Mouse (Mus musculus) 416B (cell line): ENCODE results near the gene Fam185a.

Source experiments
- DNase-seq: peaks from one replicate; pipeline ENCODE4 v3.0.0; 2011; ENCODE audit warnings: low read depth

Gene Fam185a

DNA sequence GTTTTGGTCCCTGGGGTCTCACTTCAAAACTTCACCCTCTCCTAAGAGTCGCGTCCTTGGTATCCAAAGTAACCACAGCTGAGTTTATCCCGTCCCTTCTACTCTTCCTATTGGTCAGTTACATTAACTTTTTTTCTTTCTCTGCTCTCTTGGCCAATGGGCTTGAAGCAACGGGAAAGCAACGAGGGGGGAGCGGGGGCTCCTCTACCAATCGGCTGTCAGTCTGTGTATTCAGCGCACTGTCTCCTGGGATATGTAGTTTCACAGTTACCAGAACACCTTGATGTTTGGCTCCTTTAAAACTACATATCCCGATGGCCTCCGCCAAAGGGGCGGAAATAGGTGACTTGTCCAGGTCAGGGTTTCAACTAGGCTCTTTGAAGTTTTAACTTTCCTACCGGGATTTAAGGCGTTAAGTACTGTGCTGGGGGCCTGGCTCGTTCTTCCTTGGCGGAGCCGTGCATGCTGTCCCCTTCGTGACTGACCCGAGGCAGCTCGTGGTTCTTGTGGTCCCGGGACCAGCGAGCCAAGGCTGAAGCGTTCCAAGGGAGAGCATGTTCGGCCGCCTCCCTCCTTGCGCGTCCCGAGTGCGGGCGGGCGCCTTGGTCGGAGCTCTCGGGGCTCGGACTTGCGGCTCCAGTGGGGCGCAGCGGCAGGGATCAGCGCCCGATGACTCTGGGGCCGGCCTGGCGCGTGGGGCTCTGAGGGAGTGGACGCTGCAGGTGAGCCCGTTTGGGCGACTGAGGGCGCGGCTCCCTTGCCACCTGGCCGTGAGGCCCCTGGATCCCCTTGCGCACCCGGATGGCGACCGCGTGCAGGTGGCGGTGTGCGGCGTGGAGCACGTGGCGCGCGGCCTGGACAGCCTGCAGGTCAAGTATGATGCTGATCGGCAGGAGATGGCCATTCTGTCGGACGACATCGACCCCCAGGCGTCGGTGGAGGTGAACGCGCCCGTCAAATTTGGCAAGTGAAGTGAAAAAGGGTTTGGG is at the start of gene Fam185a, which contains the start of gene Ccdc146:
TSS of gene Fam185a (plus strand) at position 345 of the 989 bp plus-strand sequence.
TSS of gene Ccdc146 (minus strand) at position 64 of the 989 bp plus-strand sequence.
- peak; percentile 99 for DNase-seq

GRCm38 (mm10) chr5:21376935-21377334 is 47.8 kb upstream of the Fam185a start:
- DNase-seq, result no peak

- DNase-seq, result peak; percentile 27
Observed at GRCm38 (mm10) chr5:21378397-21378796, 46.4 kb upstream of the Fam185a start.

DNA sequence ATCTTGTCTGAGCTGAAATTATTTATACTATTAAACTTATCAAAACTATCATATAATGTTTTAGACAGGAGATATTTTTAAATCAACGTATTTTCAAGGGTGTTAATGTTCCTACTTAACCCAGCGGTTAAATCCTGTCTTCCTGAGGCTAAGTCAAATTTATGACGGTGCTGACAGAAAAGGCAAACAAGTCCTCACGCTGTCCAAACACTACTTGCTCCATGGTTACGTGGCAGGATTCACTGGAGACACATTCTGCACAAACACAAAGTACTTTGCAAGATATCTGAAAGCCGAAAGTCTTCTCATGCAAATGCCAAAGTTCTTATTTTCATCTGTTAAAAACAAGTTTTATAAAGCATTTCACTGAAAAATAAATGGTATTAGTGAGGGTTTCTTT is 42.8 kb upstream of the Fam185a start:
- DNase-seq, result no peak

DNA sequence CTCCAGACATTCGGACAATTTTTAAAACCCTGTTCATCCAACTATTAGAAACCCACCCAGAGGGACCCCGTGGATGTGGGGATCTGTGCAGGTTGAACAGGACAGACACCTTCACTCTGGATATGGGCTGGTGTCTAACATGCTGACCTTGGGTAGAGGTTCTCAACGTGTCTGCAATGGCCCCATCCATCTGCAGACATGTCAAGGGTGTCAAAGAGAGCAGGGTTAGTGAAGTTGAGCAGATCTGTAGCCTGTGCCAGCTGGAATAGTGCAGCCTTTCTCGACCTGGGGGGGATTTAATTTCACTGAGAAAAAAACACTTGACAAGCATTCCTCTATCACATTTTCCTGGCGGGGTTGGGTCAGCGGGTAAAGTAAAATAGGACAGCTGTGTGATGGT is 42.1 kb upstream of the Fam185a start:
- DNase-seq, result no peak

DNA sequence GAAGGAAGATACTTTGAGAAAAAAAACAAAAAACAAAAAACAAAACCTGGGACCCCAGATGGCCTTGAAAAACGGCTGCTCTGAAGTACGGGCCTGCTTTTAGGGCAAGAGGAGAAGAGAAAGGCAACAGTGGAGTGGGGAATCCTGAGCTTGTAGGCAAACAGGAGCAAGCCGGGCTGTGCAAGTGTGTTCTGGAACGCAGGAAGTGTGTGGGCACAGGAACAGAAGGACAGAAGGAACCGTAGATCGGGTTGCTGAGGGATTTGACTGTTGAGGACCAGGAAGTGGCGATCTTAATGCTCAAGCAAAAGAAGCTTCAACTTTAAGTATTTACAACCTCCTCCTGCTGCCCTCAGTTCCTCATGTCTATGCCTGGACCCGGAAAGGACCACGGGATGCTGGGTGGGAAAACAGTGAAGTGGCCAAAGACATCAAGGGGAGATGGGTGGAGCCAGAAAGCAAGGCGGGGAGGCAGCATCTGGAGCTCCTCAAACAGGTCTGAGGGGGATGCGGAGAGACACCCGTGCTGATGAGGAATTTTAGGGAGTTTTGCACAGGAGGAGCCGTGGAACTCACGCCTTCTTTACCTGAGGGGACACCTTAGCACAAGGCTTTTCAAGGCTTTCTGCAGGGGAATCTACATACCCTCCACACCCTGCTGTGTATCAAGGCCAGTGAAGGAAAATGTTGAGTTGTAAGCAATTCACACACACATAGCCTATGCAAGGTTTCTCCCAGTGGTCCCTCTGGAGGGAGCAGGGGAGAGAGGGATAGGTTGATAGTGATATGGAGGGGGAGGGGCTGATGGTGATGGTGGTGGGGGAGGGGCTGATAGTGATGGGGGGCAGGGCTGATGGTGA is 41.1 kb upstream of the Fam185a start:
- DNase-seq, result no peak

DNA sequence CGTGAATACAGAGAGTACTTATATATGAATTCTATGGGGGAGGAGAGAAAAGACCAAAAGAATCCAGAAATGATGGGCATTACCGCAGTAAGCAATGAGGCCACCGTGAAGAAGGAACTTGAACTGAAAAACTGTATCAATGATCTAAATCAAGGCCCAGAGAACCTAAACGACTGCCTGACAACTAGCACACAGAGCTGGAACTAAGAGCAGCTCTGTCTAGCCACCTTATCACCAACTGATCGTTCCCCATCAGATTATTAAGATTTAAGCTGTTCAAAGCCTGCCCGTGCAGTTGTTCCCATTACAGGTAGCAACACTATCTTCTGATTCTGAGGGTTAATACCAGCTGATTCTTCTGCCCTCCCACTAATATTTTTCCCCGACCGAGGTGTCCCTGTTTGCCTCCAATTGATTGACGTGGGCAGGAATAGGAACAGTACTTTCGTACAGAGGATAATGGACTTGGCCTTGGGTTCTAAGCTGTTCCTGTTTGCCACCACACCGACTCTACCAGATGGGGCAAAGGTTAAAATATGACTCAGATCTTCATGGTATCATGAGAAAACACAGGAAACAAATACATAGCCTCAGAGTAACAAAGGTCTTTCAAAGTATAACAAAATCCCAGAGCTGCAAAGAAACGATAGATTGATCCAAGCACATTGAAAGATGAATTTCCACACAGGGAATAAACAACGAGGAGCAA is 40.4 kb upstream of the Fam185a start:
- peak; percentile 71 for DNase-seq

DNA sequence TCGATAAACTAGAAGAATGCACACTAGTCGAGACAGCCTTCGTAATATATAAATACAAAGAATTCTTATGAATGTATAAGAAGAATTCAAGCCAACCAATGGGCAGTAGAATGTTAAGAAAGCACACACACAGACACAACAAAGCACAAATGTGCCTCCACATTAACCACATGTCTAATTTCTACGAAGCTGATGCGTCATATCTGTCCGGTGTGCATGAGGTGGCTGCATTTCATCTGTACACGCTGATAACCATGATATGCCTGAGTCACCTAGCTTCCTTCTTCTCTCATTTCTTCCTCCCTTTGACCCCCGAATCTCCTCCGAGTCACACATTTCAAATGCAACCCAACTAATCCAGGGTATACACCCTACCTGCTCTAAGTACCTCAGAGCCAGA is 39.8 kb upstream of the Fam185a start:
- DNase-seq, result peak; percentile 83

DNA sequence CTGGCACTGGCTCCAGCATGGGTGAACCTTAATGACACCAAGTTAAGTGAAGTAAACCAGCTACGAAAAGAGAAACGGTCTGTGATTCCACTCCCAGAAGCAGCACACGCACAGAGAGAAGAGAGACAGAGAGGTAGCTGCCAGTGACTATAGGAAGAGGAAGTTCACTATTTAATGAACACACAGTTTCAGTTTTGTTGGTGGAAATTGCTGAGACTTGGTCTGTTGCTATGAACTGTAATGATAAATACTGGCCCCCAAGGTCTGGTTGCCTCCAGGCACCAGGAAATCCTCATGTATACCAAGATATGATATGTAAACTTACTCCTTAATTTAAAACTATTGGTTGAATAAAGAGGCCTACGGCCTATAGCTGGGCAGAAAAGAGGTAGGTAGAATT is 38.3 kb upstream of the Fam185a start:
- DNase-seq, result peak; percentile 20

- DNase-seq, result no peak
Observed at GRCm38 (mm10) chr5:21387340-21387739, 37.4 kb upstream of the Fam185a start.

DNA sequence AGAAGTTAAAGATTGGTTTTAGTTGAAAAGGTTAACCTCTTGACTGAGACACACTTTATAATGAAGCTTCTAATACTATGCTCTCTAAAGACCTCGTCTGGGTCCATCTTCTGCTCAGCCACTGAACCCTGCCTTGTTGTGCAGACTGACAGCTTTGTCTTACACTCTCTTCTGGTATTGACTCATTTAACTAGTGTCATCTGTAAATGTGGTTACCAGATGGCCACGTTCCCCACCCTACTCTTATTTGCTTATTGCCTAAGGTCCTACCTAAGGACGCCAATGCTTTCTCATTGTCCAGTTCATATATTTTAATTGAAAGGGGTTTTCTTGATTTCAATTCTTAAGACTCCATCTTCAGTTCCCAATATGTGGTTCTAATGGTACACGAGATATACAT is 35.9 kb upstream of the Fam185a start:
- peak; percentile 29 for DNase-seq

GRCm38 (mm10) chr5:21391616-21392384 is 33.0 kb upstream of the Fam185a start:
- no peak for DNase-seq

DNA sequence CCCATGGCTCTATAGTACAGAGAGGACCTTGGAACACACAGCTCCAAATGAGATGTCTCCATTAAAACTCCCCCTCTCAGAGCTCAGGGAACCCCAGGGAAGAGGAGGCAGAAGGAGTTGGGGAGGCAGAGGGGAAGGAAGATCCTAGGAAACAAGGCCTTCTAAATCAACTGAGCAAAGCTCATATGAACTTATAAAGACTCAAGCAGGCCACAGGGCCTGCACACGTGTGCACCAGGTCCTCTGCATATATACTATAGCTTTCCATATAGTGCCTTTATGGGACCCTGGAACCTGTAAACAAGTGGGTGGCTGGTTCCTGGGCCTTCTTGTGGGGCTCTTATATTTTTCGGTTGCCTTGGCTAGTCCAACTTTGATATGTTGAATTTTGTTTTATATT is 30.2 kb upstream of the Fam185a start:
- no peak for DNase-seq

- DNase-seq, result peak; percentile 80
Observed at GRCm38 (mm10) chr5:21395205-21395840, 29.4 kb upstream of the Fam185a start.

DNA sequence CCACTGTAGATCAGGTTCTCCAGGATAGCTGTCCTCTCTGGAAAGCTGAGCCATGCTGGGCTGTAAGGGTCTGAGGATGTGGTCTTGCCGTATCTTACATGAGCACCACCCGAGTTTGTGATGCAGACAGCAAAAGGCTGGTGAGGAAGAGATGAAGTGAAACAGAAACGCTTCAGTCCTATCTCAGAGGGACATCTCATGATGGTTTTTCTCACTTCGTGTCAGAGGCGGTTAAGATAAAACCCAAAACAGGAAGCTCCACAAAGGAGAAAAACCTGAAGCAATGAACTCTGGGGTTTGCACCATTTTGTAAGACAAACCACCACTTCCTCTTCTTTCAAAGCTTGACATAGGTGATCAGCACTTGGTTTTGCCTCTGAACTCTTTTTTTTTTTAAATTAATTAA is 13.5 kb upstream of the Fam185a start:
- DNase-seq, result peak; percentile 99

GRCm38 (mm10) chr5:21412056-21412455 is 12.7 kb upstream of the Fam185a start:
- DNase-seq, result peak; percentile 83

- DNase-seq, result peak; percentile 68
Observed at GRCm38 (mm10) chr5:21413322-21413721, 11.4 kb upstream of the Fam185a start.

- peak; percentile 57 for DNase-seq
Observed at GRCm38 (mm10) chr5:21414116-21414820, 10.5 kb upstream of the Fam185a start.

DNA sequence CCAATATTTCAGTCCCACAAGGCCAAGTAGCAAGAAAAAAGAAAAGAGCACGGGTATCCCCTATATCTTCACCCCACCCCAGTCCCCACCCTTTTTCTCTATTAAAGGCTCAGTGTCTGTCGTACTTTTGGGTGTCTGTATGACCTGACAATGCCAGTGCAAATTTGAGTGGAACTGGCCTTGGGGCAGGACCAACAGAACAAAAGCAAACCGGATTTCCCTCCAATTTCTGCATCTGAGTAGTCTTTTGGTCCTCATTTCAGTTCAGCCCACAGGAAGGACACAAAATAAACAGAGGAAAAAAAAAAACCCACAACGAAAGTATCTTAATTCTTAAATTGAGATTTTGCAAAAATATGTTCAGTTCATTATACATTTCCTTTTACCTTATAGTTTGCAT is 6.1 kb upstream of the Fam185a start:
- peak; percentile 62 for DNase-seq

DNA sequence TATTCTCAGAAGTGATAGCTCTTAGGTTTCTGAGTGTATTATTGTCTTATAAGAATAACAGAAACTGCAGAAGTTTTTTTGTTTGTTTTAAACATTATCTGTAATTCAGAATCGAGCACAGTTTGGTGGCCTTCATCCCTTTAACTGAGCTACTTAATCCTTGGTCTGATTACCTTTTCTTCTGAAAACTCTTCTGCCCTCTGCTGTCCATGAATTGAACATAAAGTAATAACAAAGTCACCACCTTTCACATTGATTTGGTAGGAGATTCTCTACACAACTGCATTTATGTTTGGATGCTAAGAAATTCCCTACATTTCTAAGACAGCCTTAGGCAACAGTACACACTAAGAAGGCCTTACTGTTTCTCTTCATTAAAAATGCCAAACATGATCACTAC is 4.1 kb upstream of the Fam185a start:
- DNase-seq, result peak; percentile 79
